Mouse (Mus musculus) T-helper 17 cell (primary cell): Measurements from ENCODE around the gene Phactr4.

ENCODE experiments used
- in situ Hi-C, 2 experiments: fragments of 300-600 bp; cut with MboI, MseI; formaldehyde crosslinking; loops; 1 replicate in 1 of 2; 2 replicates in 1 of 2; pipeline ENCODE4 v1.15.1; 2025; ENCODE audit warnings: high pct_unique_total_duplicates in 2 of 2

The Phactr4 gene

DNA sequence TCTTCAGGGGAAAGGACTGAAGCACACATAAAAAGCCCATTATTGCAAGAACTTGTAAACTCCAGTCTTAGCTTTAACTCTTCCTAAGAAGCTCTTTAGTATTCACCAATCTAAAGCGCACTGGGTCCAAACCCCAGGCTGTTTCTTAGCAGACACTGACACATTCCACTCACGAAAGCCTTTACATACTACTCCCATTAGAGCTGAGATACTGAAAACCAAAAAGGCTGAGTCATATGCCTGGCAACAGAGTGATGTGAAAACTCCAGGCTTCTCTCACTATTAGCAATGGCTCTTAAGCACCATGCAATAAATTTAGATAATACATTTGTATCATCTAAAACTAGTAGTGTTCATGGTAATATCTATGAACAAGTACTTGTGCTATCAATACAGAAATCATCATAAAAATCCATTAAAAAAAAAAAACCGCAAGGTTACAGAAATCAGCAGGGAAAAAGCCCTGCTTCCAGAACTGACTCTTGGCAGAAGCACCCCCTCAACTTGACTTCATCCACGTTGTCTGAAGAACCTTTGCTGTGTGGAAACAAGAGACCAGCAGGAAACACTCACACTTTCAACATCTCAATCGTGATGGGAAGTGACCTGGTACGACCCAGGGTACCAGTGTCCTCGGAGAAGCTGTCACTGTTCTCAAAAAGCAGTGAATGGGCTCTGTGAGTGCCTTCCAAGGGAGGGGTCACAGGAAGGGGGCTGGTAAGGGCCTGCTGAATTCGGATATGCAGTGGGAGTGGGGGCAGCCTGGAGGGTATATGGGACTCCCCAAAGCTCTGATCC lies 52.1 kb downstream of the Phactr4 start:
- in situ Hi-C loops = no loop called here

- in situ Hi-C loops = no loop called here
Measured at GRCm38 (mm10) chr4:132367480-132368201, 54.6 kb downstream of the Phactr4 start.

DNA sequence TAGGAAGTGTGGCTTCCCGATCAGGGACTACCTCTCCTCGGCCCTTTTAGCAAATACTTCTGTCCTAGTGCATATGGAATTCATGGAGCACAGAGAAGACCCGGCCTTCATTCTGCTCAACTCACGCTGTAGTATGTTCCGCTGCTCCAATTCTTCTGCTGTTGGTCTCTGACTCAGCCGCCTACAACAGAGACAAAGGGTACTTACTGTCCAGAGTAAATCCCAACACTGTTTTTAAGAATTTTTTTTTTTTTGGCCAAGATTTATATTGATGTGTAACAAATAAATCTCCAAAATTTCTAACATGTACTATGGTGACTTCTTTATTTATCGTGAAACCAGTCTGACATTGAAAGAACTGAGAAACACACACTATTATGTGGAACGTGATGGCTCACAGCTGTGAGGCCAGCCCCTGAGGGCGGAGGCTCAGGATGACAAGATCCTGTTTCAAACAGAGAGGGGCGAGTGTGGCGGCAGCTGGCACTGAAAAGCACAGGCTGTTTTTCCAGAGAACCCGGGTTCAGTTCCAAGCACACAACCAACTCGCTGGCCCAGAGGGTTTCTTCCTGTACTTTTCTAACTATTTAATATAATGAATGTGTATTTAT lies 56.7 kb downstream of the Phactr4 start:
- in situ Hi-C loops = no loop called here

DNA sequence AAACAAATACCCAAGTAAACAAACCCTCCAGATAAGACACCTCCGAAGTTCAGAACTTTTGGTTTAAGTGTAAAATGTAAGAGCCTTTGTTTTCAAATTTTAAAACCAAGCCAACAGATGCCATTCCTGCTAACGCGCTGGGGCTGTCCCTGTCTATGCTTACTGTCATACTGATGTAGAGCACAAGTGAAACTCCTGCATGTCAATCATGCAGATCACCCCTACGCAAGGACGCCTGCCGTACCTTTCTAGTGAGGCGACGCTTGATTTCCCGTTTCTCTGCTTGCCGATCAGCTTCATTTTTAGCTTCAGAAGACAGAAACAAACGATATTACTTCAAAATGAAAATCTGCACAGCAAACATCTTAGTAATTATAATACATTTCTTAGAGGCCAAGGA lies 58.8 kb downstream of the Phactr4 start:
- in situ Hi-C loops = no loop called here

GRCm38 (mm10) chr4:132359510-132359909 lies 62.8 kb downstream of the Phactr4 start:
- in situ Hi-C loops = no loop called here

GRCm38 (mm10) chr4:132356170-132356569 lies 66.1 kb downstream of the Phactr4 start:
- in situ Hi-C loops = no loop called here

GRCm38 (mm10) chr4:132355403-132355802 lies 66.9 kb downstream of the Phactr4 start:
- in situ Hi-C loops = no loop called here

- in situ Hi-C loops = no loop called here
Measured at GRCm38 (mm10) chr4:132354571-132354970, 67.7 kb downstream of the Phactr4 start.

DNA sequence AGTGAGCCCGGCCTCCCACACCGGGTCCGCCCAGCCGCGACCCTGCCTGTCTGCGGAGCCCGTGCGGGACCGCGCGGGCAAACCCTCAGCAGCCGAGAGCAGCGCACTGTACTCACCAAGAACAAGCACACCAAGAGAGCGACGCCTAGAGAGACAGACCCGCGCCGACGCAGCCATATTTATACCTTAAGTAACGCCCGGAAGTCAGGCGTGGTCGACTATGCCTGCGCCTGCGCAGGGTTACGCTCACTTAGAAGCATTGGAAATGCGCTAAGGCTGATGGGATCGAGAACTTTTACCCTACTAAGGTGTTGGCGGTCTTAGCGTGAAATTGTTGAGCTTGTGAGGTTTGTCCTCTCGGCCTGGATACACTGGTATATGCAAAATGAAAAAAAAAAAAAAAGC lies 68.8 kb downstream of the Phactr4 start, which contains the start of gene Rcc1:
Gene Rcc1, minus strand, starts transcription at position 125 of the 405 bp plus-strand sequence.
- in situ Hi-C loops = no loop called here

DNA sequence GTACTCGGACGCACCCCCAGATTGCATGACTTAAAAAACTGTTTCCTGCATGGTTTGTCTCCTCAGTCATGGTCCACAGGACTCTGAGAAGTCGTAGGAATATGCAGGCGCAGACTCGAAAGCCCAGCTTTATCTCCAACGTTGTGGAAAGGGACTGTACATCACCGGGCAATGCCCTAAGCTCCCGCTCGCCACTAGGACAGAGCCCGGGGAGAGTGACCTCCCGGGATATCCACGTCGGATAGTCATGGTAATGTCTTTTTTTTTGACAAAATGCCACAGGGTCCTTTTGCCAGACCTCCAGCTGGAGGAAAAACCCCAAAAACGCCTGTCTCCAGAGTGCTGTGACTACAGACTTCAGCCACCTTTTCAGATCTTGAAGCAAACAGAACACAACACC lies 69.5 kb downstream of the Phactr4 start:
- in situ Hi-C loops = no loop called here

- in situ Hi-C loops = no loop called here
Measured at GRCm38 (mm10) chr4:132351401-132351800, 70.9 kb downstream of the Phactr4 start.

DNA sequence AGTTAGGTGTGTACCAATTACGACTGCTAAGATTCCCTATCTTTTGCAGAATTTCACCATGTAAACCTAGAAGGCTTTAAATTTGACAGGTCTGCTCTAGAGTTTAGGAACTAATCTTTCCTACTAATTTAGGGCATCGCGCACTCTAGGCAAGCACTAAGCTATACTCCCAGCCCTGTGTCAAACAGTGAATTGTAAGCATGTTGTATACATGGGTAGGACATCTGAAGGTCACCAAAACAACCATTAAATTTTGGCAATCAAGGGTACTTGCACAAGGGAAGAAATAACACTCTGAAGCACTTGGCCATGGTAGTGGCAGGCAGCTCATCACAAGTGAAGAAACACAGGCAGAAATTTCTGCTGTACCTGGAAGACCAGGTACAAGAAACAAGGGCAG lies 71.4 kb downstream of the Phactr4 start:
- in situ Hi-C loops = no loop called here

GRCm38 (mm10) chr4:132350123-132350740 lies 72.1 kb downstream of the Phactr4 start:
- in situ Hi-C loops = no loop called here

DNA sequence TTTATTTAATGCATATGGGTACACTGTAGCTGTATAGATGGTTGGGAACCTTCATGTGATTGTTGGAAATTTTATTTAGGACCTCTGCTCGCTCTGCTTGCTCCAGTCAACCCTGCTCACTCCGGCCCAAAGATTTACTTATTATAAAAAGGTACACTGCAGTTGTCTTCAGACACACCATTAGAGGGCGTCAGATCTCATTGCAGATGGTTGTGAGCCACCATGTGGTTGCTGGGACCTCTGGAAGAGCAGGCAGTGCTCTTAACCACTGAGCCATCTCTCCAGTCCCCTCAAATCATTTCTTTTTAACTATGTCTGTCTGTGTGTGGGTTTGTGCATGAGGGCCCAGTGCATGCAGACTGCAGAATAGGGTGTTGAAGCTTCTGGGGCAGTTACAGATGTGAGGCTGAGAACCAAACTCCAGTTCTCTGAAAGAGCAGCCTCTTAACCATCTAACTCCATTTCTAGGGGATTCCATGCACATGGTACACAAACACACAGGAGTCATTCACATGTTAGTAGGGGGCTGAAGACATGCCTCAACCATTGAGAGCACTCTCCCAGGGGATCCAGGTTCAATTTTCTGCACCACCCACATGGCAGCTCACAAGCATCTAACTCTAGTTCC lies 72.7 kb downstream of the Phactr4 start:
- in situ Hi-C loops = loop anchor here in 1 of 2 experiments (5.0 to 25.0 kb wide), 3 partner anchors 92 to 1438 kb away; partner anchors contain the start of gene Sesn2

DNA sequence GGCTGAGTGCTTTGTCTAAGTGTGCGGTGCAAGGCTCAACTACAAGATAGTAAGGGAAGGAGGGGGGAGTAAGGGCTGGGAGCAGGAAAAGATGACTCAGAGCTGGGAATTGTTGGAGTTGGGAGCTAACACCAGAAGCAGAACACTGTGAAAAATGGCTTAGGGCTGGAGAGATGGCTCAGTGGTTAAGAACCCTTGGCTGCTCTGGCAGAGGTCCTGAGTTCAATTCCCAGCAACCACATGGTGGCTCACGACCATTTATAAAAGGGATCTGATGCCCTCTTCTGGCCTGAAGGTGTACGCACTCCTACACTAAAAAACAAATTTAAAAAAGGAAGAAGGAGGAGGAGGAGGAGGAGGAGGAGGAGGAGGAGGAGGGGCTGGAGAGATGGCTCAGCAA lies 75.6 kb downstream of the Phactr4 start:
- in situ Hi-C loops = loop anchor here in 1 of 2 experiments (5.0 to 25.0 kb wide), 3 partner anchors 89 to 1441 kb away; partner anchors contain the start of gene Sesn2

- in situ Hi-C loops = loop anchor here in 1 of 2 experiments (5.0 to 25.0 kb wide), 3 partner anchors 89 to 1441 kb away; partner anchors contain the start of gene Sesn2
Measured at GRCm38 (mm10) chr4:132346261-132346660, 76.0 kb downstream of the Phactr4 start.

- in situ Hi-C loops = loop anchor here in 1 of 2 experiments (5.0 to 25.0 kb wide), 3 partner anchors 89 to 1441 kb away; partner anchors contain the start of gene Sesn2
Measured at GRCm38 (mm10) chr4:132345843-132346212, 76.5 kb downstream of the Phactr4 start.

- in situ Hi-C loops = loop anchor here in 1 of 2 experiments (5.0 to 25.0 kb wide), 3 partner anchors 88 to 1442 kb away; partner anchors contain the start of gene Sesn2
Measured at GRCm38 (mm10) chr4:132345135-132345842, 77.0 kb downstream of the Phactr4 start.

DNA sequence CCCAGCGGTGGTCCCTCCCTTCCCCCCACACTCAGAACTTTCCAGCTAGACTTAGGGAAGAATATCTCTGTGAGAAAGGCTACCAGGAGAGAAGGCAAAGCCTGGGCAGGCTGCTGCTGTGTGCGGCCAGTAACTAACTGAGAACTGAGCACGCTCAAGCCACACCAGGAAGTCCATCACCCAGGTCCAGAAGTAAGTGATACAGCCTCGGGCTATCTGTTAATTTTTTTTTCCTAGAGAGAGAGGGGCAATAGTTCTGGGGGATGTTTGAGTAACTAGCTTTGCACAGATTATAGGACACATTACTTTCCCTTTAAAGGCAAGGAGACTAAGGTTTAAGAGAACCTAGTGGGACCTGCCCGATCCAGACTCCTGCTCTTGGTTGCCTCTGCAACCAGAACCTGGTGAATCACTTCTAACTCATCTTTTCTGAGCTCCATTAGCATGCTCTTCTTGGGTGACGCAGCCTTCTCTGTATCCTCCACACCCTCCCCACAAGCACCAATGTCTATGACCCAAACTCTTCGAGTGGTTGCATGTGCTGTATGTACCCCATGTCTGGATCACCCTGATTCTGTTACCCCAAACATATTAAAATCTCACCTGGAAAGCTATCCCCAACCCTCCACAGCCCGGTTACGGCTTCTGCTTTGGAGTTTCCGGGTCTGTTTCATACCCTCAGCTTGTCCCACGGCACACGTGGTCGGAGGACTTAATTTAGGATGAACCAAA lies 77.7 kb downstream of the Phactr4 start:
- in situ Hi-C loops = loop anchor here in 1 of 2 experiments (5.0 to 25.0 kb wide), 3 partner anchors 87 to 1443 kb away; partner anchors contain the start of gene Sesn2
